In genomic region chr9:50319506-50319905, GRCm38 (mm10) we compare ENCODE assay signal across 13 mouse cellular contexts.
"Had no signal": no experiment of that assay in that cellular context is flagged by ENCODE, and none has a peak within 500 bp of the region (broad histone marks: within the 10 kb centered on the region; RNA-seq: fewer than 3 reads in every experiment).

No protein-coding gene starts in this region.

- DNase-seq: lung, adult 18-20 months; lung, embryonic 14.5 days; lung, postnatal 10 days; lung, postnatal 4 days; midbrain, embryonic 14.5 days; retina, postnatal 1 day; right cerebral cortex, adult 18-20 months; right cerebral cortex, postnatal 25 days; right cerebral cortex, postnatal 4 days; spleen, adult 18-20 months; thymus, adult 18-20 months; thymus, postnatal 14 days; thymus, postnatal 36 days had no signal
